Mouse (Mus musculus): ENCODE measurements around the gene Ltbp2.

GRCm38 (mm10) chr12:84858149-84859113 is 17.9 kb downstream of the Ltbp2 start:
- TF ChIP-seq POLR2A (IDR thresholded peaks at IDR 0.05; ENCODE audit: borderline replicate concordance, control insufficient read depth, low read depth, low read length), result no peak
- TF ChIP-seq CTCF (IDR thresholded peaks at IDR 0.05; ENCODE audit: control insufficient read depth, insufficient read depth, low read length), result no peak
